In the genomic region with DNA sequence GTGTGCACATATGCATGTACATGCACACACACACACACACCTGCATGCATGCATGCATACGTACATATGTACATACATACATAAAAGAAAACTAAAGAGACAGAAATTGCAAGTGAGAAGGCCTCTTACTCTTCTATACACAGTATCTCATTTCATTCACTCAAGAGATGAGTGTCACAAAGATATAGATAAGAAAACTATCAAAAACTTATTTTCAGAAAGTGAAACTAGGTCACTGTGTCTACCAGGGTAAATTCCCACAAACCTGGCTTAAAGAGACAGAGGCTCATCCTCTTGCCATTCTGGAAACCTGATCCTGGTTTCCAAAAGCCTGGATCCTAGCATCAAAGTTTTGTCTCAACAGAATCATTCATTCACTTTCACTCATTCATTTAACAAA, we compare ENCODE assay signal across 30 mouse cellular contexts. TPM values are rescaled to one million over a fixed set of nuclear protein-coding genes. Genes with fewer than 3 reads are reported as not detected.
DNase-seq lines count a peak whose midpoint lies in the region; ATAC-seq lines count a peak whose summit lies in the region.
"Had no signal": no experiment of that assay in that cellular context is flagged by ENCODE, and none has a peak within 500 bp of the region (broad histone marks: within the 10 kb centered on the region; RNA-seq: fewer than 3 reads in every experiment).

No protein-coding gene starts in this region.

- peak; percentile 30 for DNase-seq in thymus, postnatal 0 days (ENCODE audit: low spot score)
- DNase-seq in thymus, postnatal 25 days = no peak
- no peak for DNase-seq in forebrain, embryonic 14.5 days (ENCODE audit: low spot score)
- DNase-seq in left cerebral cortex, adult 9 months (ENCODE audit: low spot score in 2 of 2) = no peak
- DNase-seq: adrenal gland, adult 2 months; adrenal gland, postnatal 14 days; B cell, adult 2 months; cerebellum, adult 11 months; cerebellum, adult 2 months; cerebellum, adult 9-11 months; cerebellum, postnatal 25 days; gastrocnemius, postnatal 25 days; heart, adult 18-20 months; heart, postnatal 10 days; heart, postnatal 36 days had no signal

- H3K4me1 ChIP-seq in megakaryocyte, embryonic 14.5 days = peaks cover 63% of the 10 kb centered on the region
- H3K4me1 ChIP-seq in forebrain, embryonic 14.5 days (ENCODE audit: control insufficient read depth, insufficient read depth, low read length) = no peaks in the 10 kb centered on the region
- H3K4me1 ChIP-seq: embryonic facial prominence, embryonic 12.5 days; embryonic facial prominence, embryonic 15.5 days; forebrain, embryonic 15.5 days; heart, embryonic 12.5 days; heart, embryonic 15.5 days; hindbrain, embryonic 10.5 days; hindbrain, embryonic 13.5 days had no signal

- peaks cover 18% of the 10 kb centered on the region for H3K36me3 ChIP-seq in megakaryocyte, embryonic 14.5 days (replicated peaks; ENCODE audit: low read length)
- no peaks in the 10 kb centered on the region for H3K36me3 ChIP-seq in forebrain, embryonic 14.5 days (ENCODE audit: control insufficient read depth, insufficient read depth, low read length)
- H3K36me3 ChIP-seq: embryonic facial prominence, embryonic 12.5 days; embryonic facial prominence, embryonic 15.5 days; forebrain, embryonic 15.5 days; G1E; heart, embryonic 12.5 days; heart, embryonic 15.5 days; hindbrain, embryonic 10.5 days; hindbrain, embryonic 13.5 days had no signal

- peak overlapping the region; percentile 62 for H3K4me3 ChIP-seq in megakaryocyte, embryonic 14.5 days (replicated peaks)
- H3K4me3 ChIP-seq in forebrain, embryonic 14.5 days (ENCODE audit: low read depth, low read length) = no peak overlapping the region
- H3K4me3 ChIP-seq: embryonic facial prominence, embryonic 12.5 days; embryonic facial prominence, embryonic 15.5 days; forebrain, embryonic 15.5 days; heart, embryonic 12.5 days; heart, embryonic 15.5 days; hindbrain, embryonic 10.5 days; hindbrain, embryonic 13.5 days had no signal

- no peaks in the 10 kb centered on the region for H3K27me3 ChIP-seq in megakaryocyte, embryonic 14.5 days (replicated peaks)
- no peaks in the 10 kb centered on the region for H3K27me3 ChIP-seq in forebrain, embryonic 14.5 days (replicated peaks; ENCODE audit: control insufficient read depth, insufficient read depth, low read length)
- H3K27me3 ChIP-seq: CH12.LX; embryonic facial prominence, embryonic 12.5 days; embryonic facial prominence, embryonic 15.5 days; forebrain, embryonic 15.5 days; heart, embryonic 12.5 days; heart, embryonic 15.5 days; hindbrain, embryonic 13.5 days had no signal

- H3K27ac ChIP-seq in forebrain, embryonic 14.5 days (ENCODE audit: low read depth, low read length) = no peak overlapping the region
- H3K27ac ChIP-seq: embryonic facial prominence, embryonic 12.5 days; embryonic facial prominence, embryonic 15.5 days; forebrain, embryonic 15.5 days; heart, embryonic 15.5 days; hindbrain, embryonic 10.5 days; hindbrain, embryonic 13.5 days had no signal

- no peak overlapping the region for H3K9ac ChIP-seq in forebrain, embryonic 14.5 days (ENCODE audit: low read length)
- H3K9ac ChIP-seq: embryonic facial prominence, embryonic 12.5 days; embryonic facial prominence, embryonic 15.5 days; forebrain, embryonic 15.5 days; heart, embryonic 12.5 days; heart, embryonic 15.5 days; hindbrain, embryonic 13.5 days had no signal

- WGBS in forebrain, embryonic 14.5 days = 97% methylated on average over 1 of the region's 1 CpGs

- no peak overlapping the region for H3K4me2 ChIP-seq in forebrain, embryonic 14.5 days (ENCODE audit: low read length)
- H3K4me2 ChIP-seq: embryonic facial prominence, embryonic 12.5 days; embryonic facial prominence, embryonic 15.5 days; forebrain, embryonic 15.5 days; heart, embryonic 12.5 days; heart, embryonic 15.5 days; hindbrain, embryonic 13.5 days had no signal

- H3K9me3 ChIP-seq in megakaryocyte, embryonic 14.5 days = peaks cover 15% of the 10 kb centered on the region
- no peaks in the 10 kb centered on the region for H3K9me3 ChIP-seq in forebrain, embryonic 14.5 days (replicated peaks; ENCODE audit: control insufficient read depth, low read length)
- H3K9me3 ChIP-seq: embryonic facial prominence, embryonic 12.5 days; embryonic facial prominence, embryonic 15.5 days; forebrain, embryonic 15.5 days; G1E; heart, embryonic 12.5 days; heart, embryonic 15.5 days; hindbrain, embryonic 10.5 days; hindbrain, embryonic 13.5 days had no signal

- no peak for ATAC-seq in megakaryocyte, adult 5-6 weeks (ENCODE audit: poor library complexity, severe bottlenecking)
- peak; percentile 80 for ATAC-seq in activated CD4-positive, CD25-positive, alpha-beta regulatory T cell, adult 4 months
- no peak for ATAC-seq in forebrain, embryonic 14.5 days
- ATAC-seq: forebrain, embryonic 15.5 days; hindbrain, embryonic 16.5 days; Patski had no signal

RNA-seq across cellular contexts. Expression of a gene that starts 34.6 kb away (rescaled TPM):
- polyA plus RNA-seq in megakaryocyte, embryonic 14.5 days (2012; ENCODE audit: insufficient read depth, low replicate concordance) = 12.2 and 27.1 TPM in 2 replicates
- total RNA-seq in megakaryocyte, adult 5-6 weeks (2015) = 68.3 and 69.2 TPM in 2 replicates
- 35.9 and 37.7 TPM in 2 replicates for total RNA-seq in megakaryocyte, adult 5-6 weeks (2017)
- polyA plus RNA-seq in thymus, postnatal 0 days (2015; fragmentation: Nextera tagmentation; extraction: Ambion mirVana) = 281 and 293 TPM in 2 replicates
- polyA plus RNA-seq in activated CD4-positive, CD25-positive, alpha-beta regulatory T cell, adult 4 months (2017; shearing (Covaris generic)) = 10 to 100 TPM; 55.7 to 64.9 TPM
- polyA plus RNA-seq in forebrain, embryonic 14.5 days (2014; fragmentation: Nextera tagmentation; extraction: Ambion mirVana) = 83.1 and 91.8 TPM in 2 replicates

RNA-seq across cellular contexts. Expression of a gene that starts 39.3 kb away (rescaled TPM):
- 23.0 and 25.2 TPM in 2 replicates for polyA plus RNA-seq in megakaryocyte, embryonic 14.5 days (2012; ENCODE audit: insufficient read depth, low replicate concordance)
- 2.9 TPM in 1 of 2 replicates, not detected in the other for total RNA-seq in megakaryocyte, adult 5-6 weeks (2015)
- total RNA-seq in megakaryocyte, adult 5-6 weeks (2017) = not detected in 2 replicates
- 13.4 and 16.4 TPM in 2 replicates for polyA plus RNA-seq in thymus, postnatal 0 days (2015; fragmentation: Nextera tagmentation; extraction: Ambion mirVana)
- 10 to 100 TPM; 24.1 to 26.9 TPM for polyA plus RNA-seq in activated CD4-positive, CD25-positive, alpha-beta regulatory T cell, adult 4 months (2017; shearing (Covaris generic))
- 0.18 TPM in 1 of 2 replicates, not detected in the other for polyA plus RNA-seq in forebrain, embryonic 14.5 days (2014; fragmentation: Nextera tagmentation; extraction: Ambion mirVana)
- total RNA-seq: gastrocnemius, postnatal 25 days had no signal
- polyA plus RNA-seq: embryonic facial prominence, embryonic 12.5 days; embryonic facial prominence, embryonic 15.5 days; forebrain, embryonic 11.5 days; forebrain, embryonic 15.5 days; G1E; heart, embryonic 12.5 days; heart, embryonic 15.5 days; hindbrain, embryonic 10.5 days; Patski had no signal

Comparison
In these comparisons a context has a peak if more than half of its experiments do, and no peak if none do; other contexts are left out.
1. RNA of a gene that starts 39.3 kb away (polyA plus RNA-seq): 24.1 to 26.9 TPM in activated CD4-positive, CD25-positive, alpha-beta regulatory T cell, adult 4 months, 23.0 to 25.2 TPM in megakaryocyte, embryonic 14.5 days and 13.4 to 16.4 TPM in thymus, postnatal 0 days; 0.18 TPM in forebrain, embryonic 14.5 days; every median in the first group is over 10 times any median in the second.